Comparison of ENCODE assay signal across 12 mouse cellular contexts in genomic region chr12:80737283-80737600, GRCm38 (mm10). TPM values are rescaled to one million over a fixed set of nuclear protein-coding genes. Genes with fewer than 3 reads are reported as not detected.
DNase-seq lines count a peak whose midpoint lies in the region; ATAC-seq and TF ChIP-seq lines count a peak whose summit lies in the region.
"Had no signal": no experiment of that assay in that cellular context is flagged by ENCODE, and none has a peak within 500 bp of the region (broad histone marks: within the 10 kb centered on the region; RNA-seq: fewer than 3 reads in every experiment).

No protein-coding gene starts in this region.

- H3K4me3 ChIP-seq in left cerebral cortex, adult 2 months: no peak overlapping the region
- H3K4me3 ChIP-seq in forebrain, embryonic 15.5 days: no peak overlapping the region
- no peak overlapping the region; the same call in 1 of the 2 replicates for H3K4me3 ChIP-seq in midbrain, embryonic 10.5 days
- H3K4me3 ChIP-seq in neural tube, embryonic 14.5 days (ENCODE audit: low read depth, low read length): no peak overlapping the region
- H3K4me3 ChIP-seq: stomach, embryonic 15.5 days had no signal

- H3K27me3 ChIP-seq in forebrain, embryonic 15.5 days: no peaks in the 10 kb centered on the region
- H3K27me3 ChIP-seq in midbrain, embryonic 10.5 days (ENCODE audit: low read depth, poor library complexity, severe bottlenecking): peaks cover 19% of the 10 kb centered on the region
- no peaks in the 10 kb centered on the region for H3K27me3 ChIP-seq in neural tube, embryonic 14.5 days (ENCODE audit: control insufficient read depth, insufficient read depth, low read length)
- H3K27me3 ChIP-seq: stomach, embryonic 15.5 days had no signal

- H3K9ac ChIP-seq in forebrain, embryonic 15.5 days (replicated peaks): no peak overlapping the region
- no peak overlapping the region for H3K9ac ChIP-seq in neural tube, embryonic 14.5 days (replicated peaks; ENCODE audit: low read depth, low read length)
- H3K9ac ChIP-seq: lung, embryonic 14.5 days; stomach, embryonic 15.5 days had no signal

- no peaks in the 10 kb centered on the region for H3K9me3 ChIP-seq in forebrain, embryonic 15.5 days
- no peaks in the 10 kb centered on the region for H3K9me3 ChIP-seq in midbrain, embryonic 10.5 days (replicated peaks)
- H3K9me3 ChIP-seq in neural tube, embryonic 14.5 days (ENCODE audit: control insufficient read depth, low read length): no peaks in the 10 kb centered on the region
- H3K9me3 ChIP-seq: stomach, embryonic 15.5 days had no signal

- ATAC-seq in forebrain, embryonic 15.5 days (replicated peaks): no peak
- ATAC-seq in neural tube, embryonic 14.5 days (ENCODE audit: low read depth): no peak
- ATAC-seq: intestine, postnatal 0 days had no signal

- H3K4me2 ChIP-seq in forebrain, embryonic 15.5 days (replicated peaks): peak overlapping the region; percentile 23; the same call in 1 of the 2 replicates
- H3K4me2 ChIP-seq in neural tube, embryonic 14.5 days (ENCODE audit: low read depth, low read length): peak overlapping the region; percentile 7; the same call in 1 of the 2 replicates
- H3K4me2 ChIP-seq: lung, embryonic 14.5 days; stomach, embryonic 15.5 days had no signal

- DNase-seq in left cerebral cortex, adult 2 months (ENCODE audit: extremely low spot score in 1 of 2, low spot score in 2 of 2): no peak
- DNase-seq in left cerebral cortex, adult 9 months (ENCODE audit: low spot score in 2 of 2): no peak
- no peak for DNase-seq in midbrain, embryonic 10.5 days (ENCODE audit: low spot score)
- DNase-seq in kidney, postnatal 10 days: no peak
- DNase-seq in layer of hippocampus, adult 8-10 months (ENCODE audit: low spot score in 2 of 2): no peak
- DNase-seq in spleen, adult 12 weeks (ENCODE audit: low spot score): no peak
- DNase-seq: B cell, adult 2 months had no signal

- peaks cover 31% of the 10 kb centered on the region for H3K4me1 ChIP-seq in forebrain, embryonic 15.5 days
- peaks cover 37% of the 10 kb centered on the region for H3K4me1 ChIP-seq in midbrain, embryonic 10.5 days
- H3K4me1 ChIP-seq in neural tube, embryonic 14.5 days (ENCODE audit: control insufficient read depth, insufficient read depth, low read length): peaks cover 22% of the 10 kb centered on the region

- H3K36me3 ChIP-seq in forebrain, embryonic 15.5 days: no peaks in the 10 kb centered on the region
- no peaks in the 10 kb centered on the region for H3K36me3 ChIP-seq in midbrain, embryonic 10.5 days
- H3K36me3 ChIP-seq in neural tube, embryonic 14.5 days (ENCODE audit: control insufficient read depth, insufficient read depth, low read length): no peaks in the 10 kb centered on the region
- H3K36me3 ChIP-seq: stomach, embryonic 15.5 days had no signal

- 59% methylated on average over 5 of the region's 5 CpGs for WGBS in forebrain, embryonic 15.5 days
- 76% methylated on average over 5 of the region's 5 CpGs for WGBS in midbrain, embryonic 10.5 days
- WGBS in neural tube, embryonic 14.5 days: 67% methylated on average over 5 of the region's 5 CpGs

- H3K27ac ChIP-seq in left cerebral cortex, adult 2 months: peak overlapping the region; percentile 78
- peak overlapping the region; percentile 93 for H3K27ac ChIP-seq in forebrain, embryonic 15.5 days (replicated peaks)
- peak overlapping the region; percentile 83 for H3K27ac ChIP-seq in midbrain, embryonic 10.5 days (replicated peaks)
- H3K27ac ChIP-seq in neural tube, embryonic 14.5 days (ENCODE audit: low read depth, low read length): peak overlapping the region; percentile 80
- H3K27ac ChIP-seq: stomach, embryonic 15.5 days had no signal

- intact Hi-C loops in left cerebral cortex, adult 2 months (cut with DNase I): no loop called here

- TF ChIP-seq CTCF in left cerebral cortex, adult 2 months (IDR thresholded peaks at IDR 0.05): no peak

RNA-seq across cellular contexts. Expression of gene Ccdc177, which starts 23.2 kb away (rescaled TPM):
- total RNA-seq in left cerebral cortex, adult 2 months (2021): 10 to 100 TPM; 11.6 to 15.3 TPM
- 6.2 and 7.4 TPM in 2 replicates for polyA plus RNA-seq in forebrain, embryonic 15.5 days (2015; fragmentation: Nextera tagmentation; extraction: Ambion mirVana)
- polyA plus RNA-seq in midbrain, embryonic 10.5 days (2016; fragmentation: Nextera tagmentation; extraction: Ambion mirVana): 2.0 and 2.2 TPM in 2 replicates
- polyA plus RNA-seq in neural tube, embryonic 14.5 days (2014; fragmentation: Nextera tagmentation; extraction: Ambion mirVana): 3.1 and 3.6 TPM in 2 replicates
- total RNA-seq in layer of hippocampus, adult 8-10 months (2022): 10 to 100 TPM; 15.1 to 16.6 (median 15.8) TPM

RNA-seq across cellular contexts. Expression of gene Plekhd1, which starts 44.9 kb away (rescaled TPM):
- 1 to 10 TPM; 2.2 to 2.8 TPM for total RNA-seq in left cerebral cortex, adult 2 months (2021)
- polyA plus RNA-seq in forebrain, embryonic 15.5 days (2015; fragmentation: Nextera tagmentation; extraction: Ambion mirVana): 0.46 and 0.89 TPM in 2 replicates
- polyA plus RNA-seq in midbrain, embryonic 10.5 days (2016; fragmentation: Nextera tagmentation; extraction: Ambion mirVana): 0.83 and 2.4 TPM in 2 replicates
- polyA plus RNA-seq in neural tube, embryonic 14.5 days (2014; fragmentation: Nextera tagmentation; extraction: Ambion mirVana): 6.8 and 9.3 TPM in 2 replicates
- 10 to 100 TPM in 1 of 4 experiments, 1 to 10 TPM in 3; 5.0 to 11.0 (median 7.6) TPM for total RNA-seq in layer of hippocampus, adult 8-10 months (2022)

RNA-seq across cellular contexts. Expression of gene Susd6, which starts 53.1 kb away (rescaled TPM):
- total RNA-seq in left cerebral cortex, adult 2 months (2021): 10 to 100 TPM; 37.0 TPM
- 13.9 and 14.3 TPM in 2 replicates for polyA plus RNA-seq in forebrain, embryonic 15.5 days (2015; fragmentation: Nextera tagmentation; extraction: Ambion mirVana)
- polyA plus RNA-seq in midbrain, embryonic 10.5 days (2016; fragmentation: Nextera tagmentation; extraction: Ambion mirVana): 13.9 and 16.6 TPM in 2 replicates
- 11.6 and 13.6 TPM in 2 replicates for polyA plus RNA-seq in neural tube, embryonic 14.5 days (2014; fragmentation: Nextera tagmentation; extraction: Ambion mirVana)
- 10 to 100 TPM; 62.8 to 67.0 (median 65.0) TPM for total RNA-seq in layer of hippocampus, adult 8-10 months (2022)
